Mouse (Mus musculus) forebrain, postnatal 0 days (tissue): Measurements from ENCODE around the gene Entr1. TPM values are rescaled to one million over a fixed set of nuclear protein-coding genes. Genes with fewer than 3 reads are reported as not detected.

ENCODE experiments used
- ATAC-seq: fragments of 200-750 bp; cut with Nextera tagmentation; 2 replicates; pipeline ENCODE4 v1.8.0; 2017; ENCODE audit warnings: mild to moderate bottlenecking, moderate library complexity
- DNase-seq: peaks from one replicate; pipeline ENCODE4 v3.0.0-alpha.2; 2015
- H3K27ac ChIP-seq: fragments of 300-500 bp; sonication (generic); 2 replicates; pipeline ENCODE4 v1.5.1; 2014; ENCODE audit warnings: low read depth, mild to moderate bottlenecking, antibody characterized with exemption, low read length, moderate library complexity, mixed read lengths
- H3K27me3 ChIP-seq: fragments of 300-500 bp; sonication (generic); 2 replicates; pipeline ENCODE4 v1.6.1; 2014; ENCODE audit warnings: mild to moderate bottlenecking, low read length, mixed read lengths; ENCODE audit not compliant: insufficient read depth
- H3K36me3 ChIP-seq: fragments of 300-500 bp; sonication (generic); 2 replicates; pipeline ENCODE4 v1.6.1; 2014; ENCODE audit warnings: mild to moderate bottlenecking, moderate library complexity; ENCODE audit not compliant: insufficient read depth
- H3K4me1 ChIP-seq: fragments of 300-500 bp; sonication (generic); 2 replicates; pipeline ENCODE4 v1.6.1; 2014; ENCODE audit warnings: antibody characterized with exemption; ENCODE audit not compliant: insufficient read depth
- H3K4me2 ChIP-seq: fragments of 300-500 bp; sonication (generic); 2 replicates; pipeline ENCODE4 v1.6.1; 2014; ENCODE audit warnings: low read depth, mild to moderate bottlenecking, moderate library complexity
- H3K4me3 ChIP-seq: fragments of 300-500 bp; sonication (generic); 2 replicates; pipeline ENCODE4 v1.5.1; 2014; ENCODE audit warnings: low read depth, low read length, mixed read lengths
- H3K9ac ChIP-seq: fragments of 300-500 bp; sonication (generic); 2 replicates; pipeline ENCODE4 v1.6.1; 2014; ENCODE audit warnings: mild to moderate bottlenecking
- H3K9me3 ChIP-seq: fragments of 300-500 bp; sonication (generic); 2 replicates; pipeline ENCODE4 v1.6.1; 2016; ENCODE audit warnings: low read length
- CTCF ChIP-seq: sonication (generic); IDR thresholded peaks from 2 replicates; pipeline ENCODE4 v1.5.1; 2016; ENCODE audit warnings: antibody characterized with exemption, control low read depth, low read depth
- WGBS: fragments of 180-500 bp; shearing (Covaris S2); extraction: QIAGEN DNeasy Blood & Tissue Kit; methylation state at CpG from one replicate; pipeline ENCODE4 v1.1.7; 2014; 5-methylcytosine and 5-hydroxymethylcytosine counted together
- polyA plus RNA-seq: library from polyadenylated mRNA; unstranded; fragments of >200 nt; fragmentation: Nextera tagmentation; extraction: Ambion mirVana; gene quantifications from 2 replicates; pipeline ENCODE4 v1.2.1, GENCODE M21; 2015
- total RNA-seq: library from RNA; depleted of rRNA; stranded (reverse); fragments of >200 nt; gene quantifications from 2 replicates; pipeline ENCODE4 v1.2.3, GENCODE M21; 2014; rRNA removed

Entr1 gene
- total RNA-seq (160 and 179 TPM in 2 replicates), polyA plus RNA-seq (146 and 152 TPM in 2 replicates)

- no peaks in the 10 kb centered on the region for H3K27me3 ChIP-seq
- peak within 1 kb of the TSS; percentile 78 for H3K9ac ChIP-seq
- H3K36me3 ChIP-seq = peaks cover 62% of the 10 kb centered on the region
- WGBS = under 1% methylated on average over 57 of the region's 60 CpGs
- peak within 1 kb of the TSS; percentile 98 for H3K4me2 ChIP-seq
- H3K4me3 ChIP-seq = peak within 1 kb of the TSS; percentile 93
- ATAC-seq (peak; percentile 94), DNase-seq (peak; percentile 92)
- no peaks in the 10 kb centered on the region for H3K9me3 ChIP-seq
- H3K27ac ChIP-seq = peak within 1 kb of the TSS; percentile 78
- H3K4me1 ChIP-seq = peaks cover 14% of the 10 kb centered on the region; the same call in 1 of the 2 replicates
- TF ChIP-seq CTCF = no peak
These were observed at the start of gene Entr1, which contains the start of gene Pmpca for GRCm38 (mm10) chr2:26389154-26389690. Gene Entr1 (minus strand): TSS chr2:26389316. Gene Pmpca (plus strand): TSS chr2:26389339.

GRCm38 (mm10) chr2:26438373-26438772, 49.3 kb upstream of the Entr1 start:
- H3K36me3 ChIP-seq = peaks cover 71% of the 10 kb centered on the region

GRCm38 (mm10) chr2:26437221-26437620, 48.1 kb upstream of the Entr1 start:
- no peak overlapping the region for H3K9ac ChIP-seq
- H3K36me3 ChIP-seq = peaks cover 80% of the 10 kb centered on the region
- no peaks in the 10 kb centered on the region for H3K27me3 ChIP-seq
- no peak for TF ChIP-seq CTCF
- DNase-seq (no peak), ATAC-seq (no peak)
- H3K27ac ChIP-seq = no peak overlapping the region
- no peak overlapping the region for H3K4me3 ChIP-seq
- H3K4me2 ChIP-seq = no peak overlapping the region
- no peaks in the 10 kb centered on the region for H3K4me1 ChIP-seq
- 72% methylated on average over 4 of the region's 4 CpGs for WGBS
- H3K9me3 ChIP-seq = no peaks in the 10 kb centered on the region

More at GRCm38 (mm10) chr2:26438373-26438772, 49.3 kb upstream of the Entr1 start:
- no peak overlapping the region for H3K4me2 ChIP-seq
- TF ChIP-seq CTCF = no peak
- WGBS = 89% methylated on average over 7 of the region's 7 CpGs
- H3K9ac ChIP-seq = 0 out of 2 replicates have a peak overlapping the region, but pooled peaks have one; percentile 18
- peaks cover 4% of the 10 kb centered on the region for H3K4me1 ChIP-seq
- H3K9me3 ChIP-seq = no peaks in the 10 kb centered on the region
- no peak overlapping the region for H3K27ac ChIP-seq
- H3K4me3 ChIP-seq = no peak overlapping the region
- ATAC-seq (no peak), DNase-seq (no peak)
- H3K27me3 ChIP-seq = no peaks in the 10 kb centered on the region

GRCm38 (mm10) chr2:26434791-26435572, 45.9 kb upstream of the Entr1 start:
- H3K9ac ChIP-seq = no peak overlapping the region
- no peak overlapping the region for H3K4me2 ChIP-seq
- no peaks in the 10 kb centered on the region for H3K9me3 ChIP-seq
- no peaks in the 10 kb centered on the region for H3K27me3 ChIP-seq
- H3K27ac ChIP-seq = no peak overlapping the region
- 94% methylated on average over 7 of the region's 7 CpGs for WGBS
- H3K36me3 ChIP-seq = peaks cover 79% of the 10 kb centered on the region
- DNase-seq (no peak), ATAC-seq (no peak)
- H3K4me3 ChIP-seq = no peak overlapping the region
- no peak for TF ChIP-seq CTCF
- no peaks in the 10 kb centered on the region for H3K4me1 ChIP-seq

GRCm38 (mm10) chr2:26429851-26430250, 40.7 kb upstream of the Entr1 start:
- TF ChIP-seq CTCF = no peak
- Histone ChIP-seq H3K9ac (no peak overlapping the region), H3K27ac (no peak overlapping the region), H3K36me3 (peaks cover 89% of the 10 kb centered on the region), H3K9me3 (no peaks in the 10 kb centered on the region), H3K4me3 (no peak overlapping the region), H3K27me3 (no peaks in the 10 kb centered on the region), H3K4me1 (no peaks in the 10 kb centered on the region), H3K4me2 (no peak overlapping the region)
- WGBS = 95% methylated on average over 5 of the region's 5 CpGs
- no peak for DNase-seq
- ATAC-seq = no peak

GRCm38 (mm10) chr2:26424541-26424940, 35.4 kb upstream of the Entr1 start:
- ATAC-seq (no peak), DNase-seq (no peak)
- Histone ChIP-seq H3K27me3 (no peaks in the 10 kb centered on the region), H3K9ac (no peak overlapping the region), H3K4me1 (no peaks in the 10 kb centered on the region), H3K36me3 (peaks cover 97% of the 10 kb centered on the region), H3K4me3 (no peak overlapping the region), H3K27ac (no peak overlapping the region), H3K4me2 (no peak overlapping the region), H3K9me3 (no peaks in the 10 kb centered on the region)
- no peak for TF ChIP-seq CTCF
- WGBS = 98% methylated on average over 2 of the region's 2 CpGs

- H3K36me3 ChIP-seq = peaks cover 95% of the 10 kb centered on the region
- DNase-seq (no peak), ATAC-seq (no peak)
- no peak overlapping the region for H3K27ac ChIP-seq
- H3K4me2 ChIP-seq = no peak overlapping the region
- H3K4me1 ChIP-seq = no peaks in the 10 kb centered on the region
- no peak overlapping the region for H3K9ac ChIP-seq
- no peak overlapping the region for H3K4me3 ChIP-seq
- no peak for TF ChIP-seq CTCF
- WGBS = 81% methylated on average over 1 of the region's 1 CpGs
- no peaks in the 10 kb centered on the region for H3K9me3 ChIP-seq
- H3K27me3 ChIP-seq = no peaks in the 10 kb centered on the region
These were observed 34.0 kb upstream of the Entr1 start for GRCm38 (mm10) chr2:26423086-26423485.
